Mouse (Mus musculus): ENCODE results near the gene Fnip1. TPM values are rescaled to one million over a fixed set of nuclear protein-coding genes. Genes with fewer than 3 reads are reported as not detected.

The Fnip1 gene
- total RNA-seq, 4 experiments from 2014 or later: 26.4 to 34.7 (median 30.6) TPM

- no peak for DNase-seq
These were observed 26.7 kb downstream of the Fnip1 start for GRCm38 (mm10) chr11:54464557-54465244.

GRCm38 (mm10) chr11:54472231-54472630, 34.2 kb downstream of the Fnip1 start:
- no peak for DNase-seq

GRCm38 (mm10) chr11:54478414-54478813, 40.4 kb downstream of the Fnip1 start:
- DNase-seq: no peak

- DNase-seq: no peak
These were observed 48.0 kb downstream of the Fnip1 start for GRCm38 (mm10) chr11:54486041-54486440.

GRCm38 (mm10) chr11:54491946-54492558, 54.1 kb downstream of the Fnip1 start:
- DNase-seq: no peak

GRCm38 (mm10) chr11:54492559-54492958, 54.6 kb downstream of the Fnip1 start:
- no peak for DNase-seq

- no peak for DNase-seq
These were observed 61.8 kb downstream of the Fnip1 start for GRCm38 (mm10) chr11:54499838-54500237.

GRCm38 (mm10) chr11:54502546-54503245, 64.7 kb downstream of the Fnip1 start:
- DNase-seq: no peak

GRCm38 (mm10) chr11:54513584-54513983, 75.6 kb downstream of the Fnip1 start:
- DNase-seq: no peak

GRCm38 (mm10) chr11:54521927-54522528, 84.0 kb downstream of the Fnip1 start:
- DNase-seq: peak; percentile 8

- peak; percentile 98 for DNase-seq
These were observed 84.8 kb downstream of the Fnip1 start, which contains the start of gene Rapgef6 for GRCm38 (mm10) chr11:54522529-54523430. TSS of gene Rapgef6 (plus strand) at chr11:54522847.

- no peak for DNase-seq
These were observed 85.5 kb downstream of the Fnip1 start for GRCm38 (mm10) chr11:54523431-54524001.

- no peak for DNase-seq
These were observed 90.0 kb downstream of the Fnip1 start for GRCm38 (mm10) chr11:54528002-54528401.

GRCm38 (mm10) chr11:54530391-54530790, 92.4 kb downstream of the Fnip1 start:
- no peak for DNase-seq

GRCm38 (mm10) chr11:54530916-54531315, 92.9 kb downstream of the Fnip1 start:
- no peak for DNase-seq

- DNase-seq: no peak
These were observed 95.8 kb downstream of the Fnip1 start for GRCm38 (mm10) chr11:54533834-54534233.

GRCm38 (mm10) chr11:54534871-54535270, 96.9 kb downstream of the Fnip1 start:
- peak; percentile 33 for DNase-seq

GRCm38 (mm10) chr11:54539031-54539430, 101.0 kb downstream of the Fnip1 start:
- DNase-seq: no peak

- no peak for DNase-seq
These were observed 101.5 kb downstream of the Fnip1 start for GRCm38 (mm10) chr11:54539486-54539885.

- DNase-seq: no peak
These were observed 102.3 kb downstream of the Fnip1 start for GRCm38 (mm10) chr11:54540328-54540727.

- no peak for DNase-seq
These were observed 104.4 kb downstream of the Fnip1 start for GRCm38 (mm10) chr11:54542414-54542813.

- no peak for DNase-seq
These were observed 117.0 kb downstream of the Fnip1 start for GRCm38 (mm10) chr11:54554970-54555369.
